Mouse (Mus musculus): ENCODE results near the gene Fzr1.

- TF ChIP-seq MAZ (IDR thresholded peaks at IDR 0.05; ENCODE audit: low read depth, low read length) (no peak), ZC3H11A (IDR thresholded peaks at IDR 0.05; ENCODE audit: low read depth, low read length) (no peak), MAFK (IDR thresholded peaks at IDR 0.05; ENCODE audit: borderline replicate concordance, low read depth, low read length) (no peak), CTCF (IDR thresholded peaks at IDR 0.05 in 2 of 3, conservative IDR thresholded peaks at IDR 0.05 in 1 of 3; ENCODE audit: control insufficient read depth in 1 of 3, insufficient read depth in 1 of 3, low read depth in 2 of 3, low read length in 3 of 3, poor library complexity in 1 of 3, severe bottlenecking in 1 of 3) (no peak), POLR2A (IDR thresholded peaks at IDR 0.05; ENCODE audit: control insufficient read depth in 1 of 2, insufficient read depth in 1 of 2, low read depth in 1 of 2, low read length in 2 of 2, poor library complexity in 1 of 2) (no peak), GATA1 (IDR thresholded peaks at IDR 0.05; ENCODE audit: low read depth, low read length) (no peak), ZKSCAN1 (IDR thresholded peaks at IDR 0.05; ENCODE audit: low read depth, low read length) (no peak)
Measured at GRCm38 (mm10) chr10:81392781-81393185, 14.5 kb upstream of the Fzr1 start, which contains the start of gene Smim24.

All from MEL (cell line).